Mouse (Mus musculus) bone marrow, adult 2 months (tissue): ENCODE measurements around the gene Gm14496. TPM values are rescaled to one million over a fixed set of nuclear protein-coding genes. Genes with fewer than 3 reads are reported as not detected.
"Not testable (repeated sequence)": the region's sequence is repeated elsewhere in the genome, so short reads cannot be mapped to it uniquely, and the experiment has no call there.

Experiments used
- H3K27ac ChIP-seq: fragments of 200-500 bp; 2 replicates; pipeline ENCODE4 v1.5.1; 2012; ENCODE audit warnings: low read depth, mild to moderate bottlenecking, control low read depth, inconsistent platforms, low read length; ENCODE audit not compliant: control insufficient read depth, poor library complexity, insufficient read depth
- H3K4me1 ChIP-seq: fragments of 200-500 bp; 2 replicates; pipeline ENCODE4 v1.6.1; 2011; ENCODE audit warnings: low read length; ENCODE audit not compliant: control insufficient read depth, insufficient read depth
- H3K4me3 ChIP-seq: fragments of 200-500 bp; replicated peaks from 2 replicates; pipeline ENCODE3; 2011; ENCODE audit warnings: mild to moderate bottlenecking, low read depth, low read length, control low read depth; ENCODE audit not compliant: control insufficient read depth
- CTCF ChIP-seq: fragments of 200-500 bp; IDR thresholded peaks from 2 replicates; pipeline ENCODE4 v1.5.1; 2011; ENCODE audit warnings: low read length, control low read depth; ENCODE audit not compliant: control insufficient read depth, insufficient read depth
- POLR2A ChIP-seq: fragments of 200-500 bp; IDR thresholded peaks from 2 replicates; pipeline ENCODE4 v1.6.1; 2011; ENCODE audit warnings: low read depth, mild to moderate bottlenecking, control low read depth, low read length, borderline replicate concordance; ENCODE audit not compliant: control insufficient read depth
- WGBS: fragments of 180-500 bp; shearing (Covaris S2); methylation state at CpG from one replicate; pipeline ENCODE4 v1.1.7; 2018; 5-methylcytosine and 5-hydroxymethylcytosine counted together
- polyA plus RNA-seq: library from polyadenylated mRNA; stranded (reverse); fragments of >200 nt; gene quantifications from 2 replicates; pipeline ENCODE4 v1.2.4, GENCODE M21; 2011; ENCODE audit warnings: low replicate concordance; ENCODE audit not compliant: missing spikeins, insufficient read depth, insufficient read length

Gene Gm14496
- not detected in 2 replicates for polyA plus RNA-seq

GRCm38 (mm10) chr2:181990829-181991228, at the start of gene Gm14496:
Gm14496 (plus strand) TSS chr2:181991129.
- WGBS = 62% methylated on average over 3 of the region's 3 CpGs
- no peak within 1 kb of the TSS for H3K27ac ChIP-seq

GRCm38 (mm10) chr2:181952747-181953680, 37.9 kb upstream of the Gm14496 start:
- 32% methylated on average over 21 of the region's 21 CpGs for WGBS
- H3K4me3 ChIP-seq, H3K4me1 ChIP-seq, H3K27ac ChIP-seq: not testable (repeated sequence)

More at GRCm38 (mm10) chr2:181990829-181991228, at the start of gene Gm14496:
- no peaks in the 10 kb centered on the region for H3K4me1 ChIP-seq
- TF ChIP-seq POLR2A (no peak), CTCF (no peak)
- no peak within 1 kb of the TSS for H3K4me3 ChIP-seq

- no peaks in the 10 kb centered on the region for H3K4me1 ChIP-seq
- WGBS = 73% methylated on average over 7 of the region's 7 CpGs
- H3K4me3 ChIP-seq = no peak overlapping the region
- TF ChIP-seq POLR2A = no peak
- no peak for TF ChIP-seq CTCF
- no peak overlapping the region for H3K27ac ChIP-seq
Observed at GRCm38 (mm10) chr2:181968395-181968794, 22.5 kb upstream of the Gm14496 start.

- Histone ChIP-seq H3K27ac (no peak overlapping the region), H3K4me3 (no peak overlapping the region), H3K4me1 (no peaks in the 10 kb centered on the region)
- TF ChIP-seq POLR2A (no peak), CTCF (no peak)
- WGBS = 74% methylated on average over 2 of the region's 2 CpGs
Observed at GRCm38 (mm10) chr2:181969187-181969586, 21.7 kb upstream of the Gm14496 start.

GRCm38 (mm10) chr2:181981969-181982368, 9.0 kb upstream of the Gm14496 start:
- not testable (repeated sequence) for H3K4me1 ChIP-seq, H3K4me3 ChIP-seq, H3K27ac ChIP-seq
- WGBS = 58% methylated on average over 7 of the region's 7 CpGs

Other genes starting within 250 kb of the Gm14496 start
- not detected in 2 replicates for gene Myt1, start 227.8 kb upstream of the Gm14496 start, polyA plus RNA-seq
- gene Pcmtd2, start 153.3 kb upstream of the Gm14496 start, polyA plus RNA-seq = 9.9 and 11.2 TPM in 2 replicates
- gene Polr3k, start 126.8 kb upstream of the Gm14496 start, polyA plus RNA-seq = 10.4 and 11.9 TPM in 2 replicates